Mouse (Mus musculus) kidney, adult 2 months (tissue): ENCODE measurements around the gene Cfap20. TPM values are rescaled to one million over a fixed set of nuclear protein-coding genes. Genes with fewer than 3 reads are reported as not detected.

Experiments used
- DNase-seq: peaks from one replicate; pipeline ENCODE4 v3.0.0; 2021
- H3K27ac ChIP-seq: fragments of 200-500 bp; 2 replicates; pipeline ENCODE4 v1.5.1; 2012; ENCODE audit warnings: low read depth, low read length, control low read depth, inconsistent platforms; ENCODE audit not compliant: insufficient read depth
- H3K27me3 ChIP-seq: fragments of 200-500 bp; replicated peaks from 2 replicates; pipeline ENCODE4 v1.6.1; 2012; ENCODE audit warnings: mild to moderate bottlenecking, moderate library complexity, low read length, inconsistent platforms; ENCODE audit not compliant: control insufficient read depth, insufficient read depth
- H3K36me3 ChIP-seq: fragments of 200-500 bp; 2 replicates; pipeline ENCODE4 v1.6.1; 2012; ENCODE audit warnings: mild to moderate bottlenecking, moderate library complexity, low read length, inconsistent platforms; ENCODE audit not compliant: control insufficient read depth, insufficient read depth
- H3K4me1 ChIP-seq: fragments of 200-500 bp; 2 replicates; pipeline ENCODE4 v1.6.1; 2011; ENCODE audit warnings: low read length; ENCODE audit not compliant: control insufficient read depth, insufficient read depth
- H3K4me3 ChIP-seq: fragments of 200-500 bp; 2 replicates; pipeline ENCODE4 v1.5.1; 2011; ENCODE audit warnings: mild to moderate bottlenecking, low read depth, low read length, control low read depth; ENCODE audit not compliant: insufficient read depth
- CTCF ChIP-seq: fragments of 200-500 bp; conservative IDR thresholded peaks from 2 replicates; pipeline ENCODE4 v1.5.1; 2011; ENCODE audit warnings: low read depth, mild to moderate bottlenecking, control low read depth, low read length, moderate library complexity, mixed read lengths; ENCODE audit not compliant: insufficient read depth, insufficient read length
- POLR2A ChIP-seq: fragments of 200-500 bp; IDR thresholded peaks from one replicate; pipeline ENCODE4 v1.6.1; 2011; ENCODE audit warnings: low read depth, low read length, control low read depth
- WGBS: fragments of 180-500 bp; shearing (Covaris S2); methylation state at CpG from one replicate; pipeline ENCODE4 v1.1.7; 2018; 5-methylcytosine and 5-hydroxymethylcytosine counted together
- polyA plus RNA-seq: library from polyadenylated mRNA; depleted of rRNA; stranded (reverse); fragments of >200 nt; gene quantifications from 2 replicates; pipeline ENCODE4 v1.2.3, GENCODE M21; 2012

The Cfap20 gene
- polyA plus RNA-seq, 1 experiment: 35.7 TPM

DNA sequence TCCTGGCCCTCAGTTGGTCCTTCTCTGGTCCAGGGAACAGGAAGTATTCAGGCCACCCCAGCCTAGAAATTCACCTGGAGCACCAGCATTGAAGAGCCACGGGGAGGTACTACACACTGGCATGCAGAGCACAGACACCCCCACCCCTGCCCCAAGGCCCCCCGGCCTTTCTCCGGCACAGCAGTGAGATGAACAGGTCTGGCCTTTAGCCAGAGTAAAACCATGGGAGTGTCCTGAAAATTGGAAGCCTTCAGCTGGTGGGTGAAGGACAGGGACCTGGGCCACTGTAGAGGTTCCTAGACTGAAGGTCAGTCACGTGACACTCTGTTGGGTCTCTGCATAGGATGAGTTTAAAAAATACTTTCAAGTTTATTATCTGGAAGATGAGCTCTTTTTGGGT is 10.4 kb upstream of the Cfap20 start:
- 79% methylated on average over 4 of the region's 4 CpGs for whole genome bisulfite sequencing
- H3K27ac ChIP-seq: no peak overlapping the region
- no peaks in the 10 kb centered on the region for H3K27me3 ChIP-seq
- TF ChIP-seq POLR2A: no peak
- TF ChIP-seq CTCF: no peak
- no peak for DNase-seq
- no peaks in the 10 kb centered on the region; the same call in 1 of the 2 replicates for H3K4me1 ChIP-seq
- H3K4me3 ChIP-seq: no peak overlapping the region
- H3K36me3 ChIP-seq: no peaks in the 10 kb centered on the region

- no peak for DNase-seq
- Histone ChIP-seq H3K27me3 (no peaks in the 10 kb centered on the region), H3K4me1 (no peaks in the 10 kb centered on the region), H3K36me3 (no peaks in the 10 kb centered on the region), H3K4me3 (no peak overlapping the region), H3K27ac (no peak overlapping the region)
- 61% methylated on average over 5 of the region's 5 CpGs for WGBS
- no peak for TF ChIP-seq CTCF
- TF ChIP-seq POLR2A: no peak
Measured at GRCm38 (mm10) chr8:95441491-95442039, 6.9 kb upstream of the Cfap20 start.

DNA sequence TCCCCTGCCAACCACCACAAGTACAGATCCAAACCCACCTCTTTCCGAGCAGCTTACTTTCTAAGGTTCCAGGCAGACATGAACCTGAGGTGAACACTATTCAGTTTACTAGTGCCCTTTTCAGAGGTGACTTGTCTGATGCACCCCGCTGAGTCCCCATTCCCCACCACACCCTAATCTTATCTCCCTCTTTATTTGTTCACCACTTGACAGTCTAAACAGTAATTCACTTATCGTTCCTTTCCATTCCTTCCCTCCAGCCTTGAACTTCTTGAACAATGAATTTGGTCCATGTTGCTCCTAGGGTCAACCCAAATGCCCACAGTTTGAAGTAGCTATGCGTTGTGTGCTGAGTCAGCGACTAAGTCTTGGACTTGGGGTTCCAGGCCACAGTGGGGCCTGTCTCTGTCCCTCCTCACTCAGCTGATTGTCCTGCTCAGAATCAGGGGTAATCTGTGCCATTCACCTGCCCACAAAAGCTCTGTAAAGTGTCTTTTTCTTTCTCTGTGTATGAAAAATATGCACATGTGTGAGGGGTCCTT is 5.6 kb upstream of the Cfap20 start:
- Histone ChIP-seq H3K4me1 (no peaks in the 10 kb centered on the region), H3K36me3 (no peaks in the 10 kb centered on the region), H3K27ac (no peak overlapping the region), H3K4me3 (no peak overlapping the region), H3K27me3 (no peaks in the 10 kb centered on the region)
- TF ChIP-seq CTCF (no peak), POLR2A (no peak)
- 89% methylated on average over 5 of the region's 5 CpGs for WGBS
- no peak for DNase-seq

GRCm38 (mm10) chr8:95439421-95439820 is 4.8 kb upstream of the Cfap20 start:
- TF ChIP-seq CTCF (no peak), POLR2A (no peak)
- WGBS: 94% methylated on average over 2 of the region's 2 CpGs
- Histone ChIP-seq H3K4me1 (no peaks in the 10 kb centered on the region; the same call in 1 of the 2 replicates), H3K27ac (no peak overlapping the region), H3K4me3 (no peak overlapping the region), H3K27me3 (no peaks in the 10 kb centered on the region), H3K36me3 (no peaks in the 10 kb centered on the region)
- DNase-seq: no peak

GRCm38 (mm10) chr8:95437341-95437992 is 2.8 kb upstream of the Cfap20 start:
- Histone ChIP-seq H3K36me3 (no peaks in the 10 kb centered on the region), H3K27me3 (no peaks in the 10 kb centered on the region), H3K4me1 (peaks cover 10% of the 10 kb centered on the region), H3K4me3 (no peak overlapping the region), H3K27ac (no peak overlapping the region)
- no peak for DNase-seq
- TF ChIP-seq POLR2A (no peak), CTCF (no peak)
- 44% methylated on average over 5 of the region's 5 CpGs for WGBS

DNA sequence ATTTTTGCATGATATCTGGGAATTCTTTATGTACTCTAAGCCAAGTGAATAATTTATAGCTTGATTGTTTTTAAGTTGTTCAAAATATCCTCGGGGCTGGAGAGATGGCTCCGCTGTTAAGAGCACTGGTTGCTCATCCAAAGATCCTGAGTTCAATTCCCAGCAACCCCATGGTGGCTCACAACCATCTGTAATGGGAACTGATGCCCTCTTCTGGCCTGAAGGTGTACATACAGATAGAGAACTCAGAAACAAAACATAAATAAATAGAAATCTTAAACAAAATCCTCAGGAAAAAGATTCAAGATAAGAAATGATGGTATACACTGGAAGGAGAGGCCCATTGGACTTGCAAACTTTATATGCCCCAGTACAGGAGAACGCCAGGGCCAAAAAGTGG is 1.3 kb upstream of the Cfap20 start:
- WGBS: 88% methylated on average over 3 of the region's 3 CpGs
- H3K27ac ChIP-seq: no peak overlapping the region

DNA sequence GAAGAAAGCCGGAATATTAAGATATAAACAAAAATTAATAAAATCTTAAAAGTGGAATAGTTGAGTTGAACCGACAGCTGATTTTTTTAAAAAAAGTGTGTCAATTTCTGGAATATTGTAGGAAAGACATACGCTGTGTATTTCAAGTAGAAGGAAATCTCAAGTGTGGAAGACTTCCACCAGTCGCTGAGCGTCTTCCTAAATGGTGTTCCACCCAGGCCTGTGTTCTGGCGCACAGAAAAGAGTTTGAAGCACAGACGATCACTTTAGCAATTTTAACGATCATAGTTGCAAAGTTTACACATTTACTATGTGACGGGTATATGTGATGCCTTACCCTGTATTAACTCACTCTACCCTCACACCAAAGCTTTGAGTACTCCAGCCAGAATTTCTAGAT is 802 bp upstream of the Cfap20 start:
- H3K36me3 ChIP-seq: no peaks in the 10 kb centered on the region
- H3K27ac ChIP-seq: no peak overlapping the region
- no peaks in the 10 kb centered on the region for H3K27me3 ChIP-seq
- H3K4me3 ChIP-seq: no peak overlapping the region
- peaks cover 12% of the 10 kb centered on the region for H3K4me1 ChIP-seq
- TF ChIP-seq POLR2A (no peak), CTCF (no peak)
- 91% methylated on average over 9 of the region's 9 CpGs for WGBS
- DNase-seq: no peak

More for the DNA sequence above, 1.3 kb upstream of the Cfap20 start:
- no peaks in the 10 kb centered on the region for H3K36me3 ChIP-seq
- peaks cover 12% of the 10 kb centered on the region for H3K4me1 ChIP-seq
- no peak for DNase-seq
- no peak for TF ChIP-seq CTCF
- TF ChIP-seq POLR2A: no peak
- H3K27me3 ChIP-seq: no peaks in the 10 kb centered on the region
- no peak overlapping the region for H3K4me3 ChIP-seq
